Mouse (Mus musculus): ENCODE results near the gene Mpzl2.

DNA sequence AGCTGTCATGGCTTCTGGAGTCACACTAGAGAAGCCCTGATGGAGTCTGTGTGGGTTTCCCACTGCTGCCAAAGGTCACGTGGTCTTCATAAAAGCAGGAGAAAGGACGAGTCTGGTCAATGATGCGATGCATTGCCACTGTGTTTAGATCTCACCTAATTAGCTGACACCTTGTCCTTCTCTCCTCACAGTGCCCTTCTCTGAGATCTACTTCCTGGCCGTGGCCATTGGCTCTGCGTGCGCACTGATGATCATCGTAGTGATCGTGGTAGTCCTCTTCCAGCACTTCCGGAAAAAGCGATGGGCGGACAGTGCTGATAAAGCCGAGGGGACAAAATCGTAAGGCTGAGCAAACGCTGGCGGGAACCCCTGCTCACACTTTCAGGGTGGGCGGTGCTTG lies 7.4 kb downstream of the Mpzl2 start:
- no peak for TF ChIP-seq CTCF (conservative IDR thresholded peaks at IDR 0.05; ENCODE audit: insufficient read depth, insufficient read length, low read depth, low read length)
- no peak for TF ChIP-seq POLR2A (IDR thresholded peaks at IDR 0.05; ENCODE audit: low read depth, low read length)

Data from kidney, adult 2 months (tissue).